Mouse (Mus musculus): ENCODE measurements around the gene Auts2. TPM values are rescaled to one million over a fixed set of nuclear protein-coding genes. Genes with fewer than 3 reads are reported as not detected.

The Auts2 gene
- polyA plus RNA-seq, 1 experiment from 2014 or later = 14.7 TPM

- H3K9me3 ChIP-seq (ENCODE audit: control insufficient read depth, low read length) = no peaks in the 10 kb centered on the region
- ATAC-seq = no peak
- no peaks in the 10 kb centered on the region for H3K27me3 ChIP-seq (replicated peaks; ENCODE audit: control insufficient read depth, insufficient read depth, low read length)
- no peak overlapping the region for H3K9ac ChIP-seq (ENCODE audit: low read depth, low read length)
- no peaks in the 10 kb centered on the region for H3K36me3 ChIP-seq (ENCODE audit: control insufficient read depth, insufficient read depth, low read length)
- no peak overlapping the region for H3K4me2 ChIP-seq (ENCODE audit: low read depth, low read length)
- H3K4me3 ChIP-seq (ENCODE audit: low read length) = no peak overlapping the region
- 64% methylated on average over 5 of the region's 5 CpGs for WGBS
- H3K4me1 ChIP-seq (ENCODE audit: control insufficient read depth, insufficient read depth, low read length) = no peaks in the 10 kb centered on the region
- no peak overlapping the region for H3K27ac ChIP-seq (ENCODE audit: low read length)
These were observed 906.7 kb downstream of the Auts2 start for GRCm38 (mm10) chr5:131636431-131636830.

- Histone ChIP-seq H3K4me1 (ENCODE audit: control insufficient read depth, insufficient read depth, low read length) (no peaks in the 10 kb centered on the region), H3K9me3 (ENCODE audit: control insufficient read depth, low read length) (no peaks in the 10 kb centered on the region), H3K4me2 (ENCODE audit: low read depth, low read length) (no peak overlapping the region), H3K27ac (ENCODE audit: low read length) (no peak overlapping the region), H3K36me3 (ENCODE audit: control insufficient read depth, insufficient read depth, low read length) (no peaks in the 10 kb centered on the region), H3K27me3 (replicated peaks; ENCODE audit: control insufficient read depth, insufficient read depth, low read length) (no peaks in the 10 kb centered on the region), H3K4me3 (ENCODE audit: low read length) (no peak overlapping the region), H3K9ac (ENCODE audit: low read depth, low read length) (no peak overlapping the region)
- ATAC-seq = no peak
- 90% methylated on average over 7 of the region's 7 CpGs for WGBS
These were observed 908.4 kb downstream of the Auts2 start for GRCm38 (mm10) chr5:131634731-131635130.

DNA sequence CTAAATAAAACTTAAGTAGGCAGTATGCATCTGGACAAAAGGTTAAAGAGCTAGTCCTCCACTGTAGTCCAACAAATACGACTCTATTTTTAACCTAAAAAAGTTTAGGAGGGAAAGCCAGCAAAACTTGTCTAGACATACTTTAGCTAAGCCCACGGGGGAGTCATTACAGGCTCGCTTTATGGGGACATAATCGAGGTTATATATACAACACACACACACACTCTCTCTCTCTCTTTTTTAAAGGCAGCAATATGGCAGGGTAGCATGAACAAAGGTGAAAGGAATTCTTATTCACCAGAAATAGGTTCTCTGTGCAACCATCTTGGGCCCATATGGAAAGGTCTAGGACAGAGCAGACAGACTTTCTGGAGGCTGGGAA lies 911.2 kb downstream of the Auts2 start:
- H3K4me2 ChIP-seq (ENCODE audit: low read depth, low read length) = no peak overlapping the region
- H3K9ac ChIP-seq (ENCODE audit: low read depth, low read length) = no peak overlapping the region
- no peak overlapping the region for H3K27ac ChIP-seq (ENCODE audit: low read length)
- H3K4me3 ChIP-seq (ENCODE audit: low read length) = no peak overlapping the region
- H3K4me1 ChIP-seq (ENCODE audit: control insufficient read depth, insufficient read depth, low read length) = no peaks in the 10 kb centered on the region
- no peaks in the 10 kb centered on the region for H3K36me3 ChIP-seq (ENCODE audit: control insufficient read depth, insufficient read depth, low read length)
- WGBS = 38% methylated on average over 4 of the region's 4 CpGs
- no peak for ATAC-seq
- H3K9me3 ChIP-seq (ENCODE audit: control insufficient read depth, low read length) = no peaks in the 10 kb centered on the region
- no peaks in the 10 kb centered on the region for H3K27me3 ChIP-seq (replicated peaks; ENCODE audit: control insufficient read depth, insufficient read depth, low read length)

GRCm38 (mm10) chr5:131631038-131631997 lies 911.8 kb downstream of the Auts2 start:
- Histone ChIP-seq H3K9ac (ENCODE audit: low read depth, low read length) (no peak overlapping the region), H3K4me3 (ENCODE audit: low read length) (no peak overlapping the region), H3K27ac (ENCODE audit: low read length) (no peak overlapping the region), H3K4me1 (ENCODE audit: control insufficient read depth, insufficient read depth, low read length) (no peaks in the 10 kb centered on the region), H3K9me3 (ENCODE audit: control insufficient read depth, low read length) (no peaks in the 10 kb centered on the region), H3K4me2 (ENCODE audit: low read depth, low read length) (no peak overlapping the region), H3K36me3 (ENCODE audit: control insufficient read depth, insufficient read depth, low read length) (no peaks in the 10 kb centered on the region), H3K27me3 (replicated peaks; ENCODE audit: control insufficient read depth, insufficient read depth, low read length) (no peaks in the 10 kb centered on the region)
- 46% methylated on average over 12 of the region's 12 CpGs for WGBS
- ATAC-seq = no peak

GRCm38 (mm10) chr5:131630577-131630976 lies 912.6 kb downstream of the Auts2 start:
- Histone ChIP-seq H3K27ac (ENCODE audit: low read length) (no peak overlapping the region), H3K4me3 (ENCODE audit: low read length) (no peak overlapping the region), H3K4me2 (ENCODE audit: low read depth, low read length) (no peak overlapping the region), H3K4me1 (ENCODE audit: control insufficient read depth, insufficient read depth, low read length) (no peaks in the 10 kb centered on the region), H3K36me3 (ENCODE audit: control insufficient read depth, insufficient read depth, low read length) (no peaks in the 10 kb centered on the region), H3K9me3 (ENCODE audit: control insufficient read depth, low read length) (no peaks in the 10 kb centered on the region), H3K9ac (ENCODE audit: low read depth, low read length) (no peak overlapping the region), H3K27me3 (replicated peaks; ENCODE audit: control insufficient read depth, insufficient read depth, low read length) (no peaks in the 10 kb centered on the region)
- 31% methylated on average over 7 of the region's 7 CpGs for WGBS
- ATAC-seq = no peak

- ATAC-seq = no peak
- peak overlapping the region; percentile 59 for H3K9ac ChIP-seq (ENCODE audit: low read depth, low read length)
- H3K27me3 ChIP-seq (replicated peaks; ENCODE audit: control insufficient read depth, insufficient read depth, low read length) = no peaks in the 10 kb centered on the region; the same call in 1 of the 2 replicates
- H3K4me1 ChIP-seq (ENCODE audit: control insufficient read depth, insufficient read depth, low read length) = peaks cover 16% of the 10 kb centered on the region; the same call in 1 of the 2 replicates
- peak overlapping the region; percentile 44 for H3K4me3 ChIP-seq (ENCODE audit: low read length)
- WGBS = 5% methylated on average over 40 of the region's 40 CpGs
- no peaks in the 10 kb centered on the region for H3K36me3 ChIP-seq (ENCODE audit: control insufficient read depth, insufficient read depth, low read length)
- H3K27ac ChIP-seq (ENCODE audit: low read length) = no peak overlapping the region
- H3K4me2 ChIP-seq (ENCODE audit: low read depth, low read length) = peak overlapping the region; percentile 72
- no peaks in the 10 kb centered on the region for H3K9me3 ChIP-seq (ENCODE audit: control insufficient read depth, low read length)
These were observed 926.8 kb downstream of the Auts2 start for GRCm38 (mm10) chr5:131616113-131616876.

- H3K27ac ChIP-seq (ENCODE audit: low read length) = no peak overlapping the region
- no peak overlapping the region for H3K4me3 ChIP-seq (ENCODE audit: low read length)
- H3K9ac ChIP-seq (ENCODE audit: low read depth, low read length) = no peak overlapping the region
- no peaks in the 10 kb centered on the region for H3K9me3 ChIP-seq (ENCODE audit: control insufficient read depth, low read length)
- no peaks in the 10 kb centered on the region for H3K36me3 ChIP-seq (ENCODE audit: control insufficient read depth, insufficient read depth, low read length)
- WGBS = 84% methylated on average over 2 of the region's 2 CpGs
- no peaks in the 10 kb centered on the region; the same call in 1 of the 2 replicates for H3K27me3 ChIP-seq (replicated peaks; ENCODE audit: control insufficient read depth, insufficient read depth, low read length)
- no peak overlapping the region for H3K4me2 ChIP-seq (ENCODE audit: low read depth, low read length)
- H3K4me1 ChIP-seq (ENCODE audit: control insufficient read depth, insufficient read depth, low read length) = peaks cover 16% of the 10 kb centered on the region; the same call in 1 of the 2 replicates
- ATAC-seq = no peak
These were observed 928.9 kb downstream of the Auts2 start for GRCm38 (mm10) chr5:131614238-131614637.

- Histone ChIP-seq H3K4me2 (ENCODE audit: low read depth, low read length) (no peak overlapping the region), H3K9ac (ENCODE audit: low read depth, low read length) (no peak overlapping the region), H3K9me3 (ENCODE audit: control insufficient read depth, low read length) (no peaks in the 10 kb centered on the region), H3K4me1 (ENCODE audit: control insufficient read depth, insufficient read depth, low read length) (peaks cover 16% of the 10 kb centered on the region; the same call in 1 of the 2 replicates), H3K27ac (ENCODE audit: low read length) (peak overlapping the region; percentile 23; the same call in 1 of the 2 replicates), H3K4me3 (ENCODE audit: low read length) (no peak overlapping the region), H3K27me3 (replicated peaks; ENCODE audit: control insufficient read depth, insufficient read depth, low read length) (no peaks in the 10 kb centered on the region; the same call in 1 of the 2 replicates), H3K36me3 (ENCODE audit: control insufficient read depth, insufficient read depth, low read length) (no peaks in the 10 kb centered on the region)
- peak; percentile 93 for ATAC-seq
- WGBS = 45% methylated on average over 3 of the region's 3 CpGs
These were observed 929.8 kb downstream of the Auts2 start for GRCm38 (mm10) chr5:131613301-131613700.

DNA sequence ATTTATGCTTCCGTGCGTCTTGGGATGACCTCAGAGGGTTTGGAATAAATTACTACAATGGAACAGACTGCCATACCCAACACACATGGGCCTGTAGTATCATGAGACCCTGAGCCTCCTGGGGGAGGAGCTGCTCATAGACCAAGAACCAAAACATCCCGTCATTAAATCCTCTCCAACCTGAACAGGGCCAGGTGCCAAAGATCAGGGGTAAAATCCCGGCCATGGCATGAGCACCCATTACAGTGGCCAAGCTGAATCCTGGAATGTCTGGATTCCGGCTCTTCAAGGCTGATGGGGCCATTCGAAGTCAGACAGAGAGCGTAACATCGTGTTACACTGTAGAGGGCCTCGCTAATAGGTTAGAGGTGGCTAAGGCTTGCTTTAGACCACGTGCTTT lies 932.4 kb downstream of the Auts2 start:
- Histone ChIP-seq H3K27ac (ENCODE audit: low read length) (no peak overlapping the region), H3K27me3 (replicated peaks; ENCODE audit: control insufficient read depth, insufficient read depth, low read length) (no peaks in the 10 kb centered on the region), H3K4me1 (ENCODE audit: control insufficient read depth, insufficient read depth, low read length) (peaks cover 9% of the 10 kb centered on the region; the same call in 1 of the 2 replicates), H3K4me2 (ENCODE audit: low read depth, low read length) (no peak overlapping the region), H3K9me3 (ENCODE audit: control insufficient read depth, low read length) (no peaks in the 10 kb centered on the region), H3K36me3 (ENCODE audit: control insufficient read depth, insufficient read depth, low read length) (no peaks in the 10 kb centered on the region), H3K9ac (ENCODE audit: low read depth, low read length) (no peak overlapping the region), H3K4me3 (ENCODE audit: low read length) (no peak overlapping the region)
- no peak for ATAC-seq
- WGBS = 76% methylated on average over 10 of the region's 10 CpGs
